Mouse (Mus musculus) cerebellum, adult 2 months (tissue): ENCODE data around the gene Rplp2.

Experiments
- CTCF ChIP-seq: fragments of 200-500 bp; IDR thresholded peaks from 2 replicates; pipeline ENCODE4 v1.5.1; 2011; ENCODE audit warnings: low read depth, mild to moderate bottlenecking, control low read depth, low read length, moderate library complexity, borderline replicate concordance; ENCODE audit not compliant: insufficient read depth
- POLR2A ChIP-seq: fragments of 200-500 bp; IDR thresholded peaks from 2 replicates; pipeline ENCODE4 v1.6.1; 2011; ENCODE audit warnings: low read length, control low read depth, borderline replicate concordance; ENCODE audit not compliant: insufficient read depth

DNA sequence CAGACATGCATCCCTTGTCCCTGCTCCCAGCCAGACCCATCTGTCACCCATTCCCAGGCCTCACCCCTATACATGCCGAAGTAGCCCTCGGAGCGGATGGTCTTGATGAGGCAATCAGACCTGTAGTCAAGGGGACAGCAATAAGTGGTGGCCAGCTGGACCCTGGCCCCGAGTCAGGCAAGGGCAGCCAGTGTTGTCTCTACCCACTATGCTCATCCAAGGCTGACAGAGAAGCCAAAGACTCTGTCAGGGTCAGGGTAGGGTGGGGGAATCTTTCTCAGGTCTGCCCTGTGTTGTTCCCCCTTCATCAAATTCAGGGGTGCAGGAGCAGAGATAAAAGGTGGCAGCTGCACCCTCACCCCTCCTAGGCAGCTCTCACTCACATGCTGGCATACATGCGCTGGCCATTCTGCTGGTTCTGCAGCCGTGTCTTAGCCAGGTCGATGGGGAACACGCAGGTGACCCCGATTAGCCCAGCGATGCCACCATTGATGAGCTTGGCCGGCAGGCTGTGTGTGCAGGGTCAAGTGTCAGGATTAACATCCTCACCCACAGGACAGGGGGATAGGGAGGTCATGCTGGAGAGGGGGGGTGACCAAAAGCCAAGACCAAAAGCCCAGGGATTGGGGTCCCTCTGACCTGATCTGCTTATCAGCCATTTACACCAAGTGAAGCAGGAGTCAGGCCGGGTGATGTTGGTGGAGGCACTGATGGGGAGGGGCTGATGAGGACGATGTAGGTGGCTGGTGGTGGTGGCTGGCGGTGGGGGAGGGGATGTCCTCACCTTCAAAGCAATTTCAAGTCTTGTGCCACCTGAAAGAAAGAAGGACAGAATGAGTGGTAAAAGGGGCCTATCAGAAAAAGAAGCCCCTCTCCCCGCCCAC, 13.4 kb upstream of the Rplp2 start:
- TF ChIP-seq CTCF, result no peak
- no peak for TF ChIP-seq POLR2A
